Mouse (Mus musculus) 3T3-L1 (cell line): Measurements from ENCODE around the gene Gm13088.
"Not testable (repeated sequence)": the region's sequence is repeated elsewhere in the genome, so short reads cannot be mapped to it uniquely, and the experiment has no call there.

ENCODE experiments used
- DNase-seq: peaks from one replicate; pipeline ENCODE4 v3.0.0-alpha.2; 2015; ENCODE audit warnings: low read depth, low spot score

The Gm13088 gene

DNA sequence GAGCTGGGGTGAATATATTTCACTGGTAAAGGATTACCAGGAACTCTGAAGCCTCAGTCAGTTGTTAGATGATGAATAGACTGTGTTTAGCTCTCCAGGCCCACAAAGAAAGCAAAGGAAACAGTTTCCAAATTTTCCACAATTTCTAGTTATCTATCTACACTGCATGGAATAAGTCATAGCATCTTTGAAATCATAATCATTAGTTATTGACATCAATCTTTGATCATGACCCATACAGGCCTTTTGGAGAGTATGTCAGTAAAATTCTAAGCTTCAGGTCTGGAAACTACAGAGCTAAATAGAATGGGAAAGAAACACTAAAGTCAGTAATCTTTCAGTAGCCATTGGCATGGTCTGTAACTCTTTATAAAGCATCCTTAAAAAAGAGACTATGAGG lies at the start of gene Gm13088:
Gene Gm13088 (minus strand): TSS at position 101 of the 400 bp plus-strand sequence.
- DNase-seq, result not testable (repeated sequence)

DNA sequence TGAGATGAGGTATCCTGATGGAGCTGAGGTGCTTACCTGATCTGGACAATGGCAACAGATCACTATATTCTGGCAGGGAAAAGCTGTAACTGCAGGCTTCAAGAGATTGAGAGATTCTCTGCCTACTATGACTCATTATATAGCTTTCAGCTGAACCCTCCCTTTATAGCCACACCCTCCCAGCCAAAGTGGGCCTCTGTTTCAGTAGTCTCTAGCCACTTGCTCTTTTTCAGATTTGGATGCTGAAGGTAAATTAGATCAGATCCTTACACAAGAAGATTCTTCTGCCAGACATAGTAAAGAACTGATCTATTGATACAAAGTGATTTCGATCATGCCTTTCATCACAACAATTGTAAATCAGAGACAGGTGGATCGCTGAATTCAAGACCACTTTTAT lies 45.6 kb upstream of the Gm13088 start, which contains the start of gene Gm13089:
Gene Gm13089 (minus strand): TSS at position 101 of the 400 bp plus-strand sequence.
- no peak for DNase-seq

DNA sequence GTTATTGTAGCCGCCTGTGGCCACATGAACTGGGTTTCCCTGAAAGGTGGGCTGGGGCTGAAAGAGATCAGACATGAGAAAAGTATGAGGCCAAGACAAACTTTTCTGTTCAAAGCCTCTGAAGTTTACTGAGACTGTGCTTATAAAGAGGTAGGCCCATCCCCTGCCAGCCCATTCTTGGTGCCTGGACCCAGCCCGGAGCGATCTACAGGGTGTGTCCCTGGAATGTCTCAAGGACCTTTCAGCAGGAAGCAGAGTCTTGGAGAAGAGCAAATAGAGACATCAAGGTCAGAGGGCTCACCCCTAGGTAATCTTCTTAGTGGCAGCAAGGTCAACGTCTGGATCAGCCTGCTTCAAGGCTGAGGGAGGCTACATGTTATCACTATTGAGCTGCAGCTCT lies 38.9 kb downstream of the Gm13088 start:
- not testable (repeated sequence) for DNase-seq

DNA sequence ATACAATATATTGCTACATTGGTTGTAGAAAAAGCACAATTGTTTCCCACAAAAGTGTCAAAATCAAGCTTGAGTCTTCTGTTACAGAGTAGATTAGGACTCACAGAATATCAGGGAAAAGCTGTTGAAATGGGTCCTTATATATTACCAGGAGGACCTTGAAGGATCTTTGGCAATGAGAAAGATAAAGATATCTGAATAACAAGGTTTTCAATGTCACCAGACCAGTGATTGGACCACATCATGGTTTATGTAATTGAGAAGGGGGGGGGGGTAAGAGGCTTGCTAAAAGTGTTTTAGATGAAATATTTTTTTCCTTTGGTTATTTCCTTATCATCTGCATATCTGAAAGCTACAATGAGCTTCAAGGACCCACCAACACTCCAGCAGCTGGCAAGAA lies 42.3 kb downstream of the Gm13088 start, which contains the start of gene Gm13083:
Gene Gm13083 (plus strand): TSS at position 301 of the 400 bp plus-strand sequence.
- not testable (repeated sequence) for DNase-seq

DNA sequence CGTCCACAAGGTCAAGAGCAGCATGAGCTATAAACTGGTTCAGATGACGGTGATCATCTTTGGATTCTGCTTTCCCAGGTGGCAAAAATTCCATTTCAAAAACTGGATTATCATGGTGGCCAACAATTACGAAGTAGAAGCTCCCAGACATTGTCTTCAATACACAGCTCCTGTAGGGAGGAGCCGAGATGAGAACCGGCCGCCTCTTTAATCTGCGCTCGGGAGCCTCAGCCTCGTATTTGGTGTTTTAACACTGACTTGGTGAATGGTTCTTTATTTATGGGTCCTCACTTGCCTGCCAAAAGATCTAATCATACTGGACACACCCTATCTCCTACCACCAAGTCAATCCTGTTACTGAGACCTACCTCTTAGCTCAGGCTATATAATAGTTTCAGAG lies 45.1 kb downstream of the Gm13088 start:
- not testable (repeated sequence) for DNase-seq
